Mouse (Mus musculus) liver, postnatal 0 days (tissue): Measurements from ENCODE around the gene Ankrd60. TPM values are rescaled to one million over a fixed set of nuclear protein-coding genes. Genes with fewer than 3 reads are reported as not detected.

ENCODE experiments used
- ATAC-seq: fragments of 200-750 bp; cut with Nextera tagmentation; 2 replicates; pipeline ENCODE4 v1.8.0; 2017; ENCODE audit warnings: mild to moderate bottlenecking, moderate library complexity
- DNase-seq: peaks from one replicate; pipeline ENCODE4 v3.0.0-alpha.2; 2016
- H3K27ac ChIP-seq: fragments of 300-500 bp; sonication (generic); 2 replicates; pipeline ENCODE4 v1.5.1; 2014; ENCODE audit warnings: antibody characterized with exemption, moderate library complexity, mild to moderate bottlenecking, low read depth
- H3K27me3 ChIP-seq: fragments of 300-500 bp; sonication (generic); 2 replicates; pipeline ENCODE4 v1.6.1; 2014; ENCODE audit warnings: low read length, control low read depth, mixed read lengths; ENCODE audit not compliant: insufficient read depth
- H3K36me3 ChIP-seq: fragments of 300-500 bp; sonication (generic); replicated peaks from 2 replicates; pipeline ENCODE4 v1.6.1; 2014; ENCODE audit warnings: mild to moderate bottlenecking, control low read depth, low read length, moderate library complexity, mixed read lengths; ENCODE audit not compliant: insufficient read depth
- H3K4me1 ChIP-seq: fragments of 300-500 bp; sonication (generic); 2 replicates; pipeline ENCODE4 v1.6.1; 2014; ENCODE audit warnings: antibody characterized with exemption, mild to moderate bottlenecking, control low read depth; ENCODE audit not compliant: insufficient read depth
- H3K4me2 ChIP-seq: fragments of 300-500 bp; sonication (generic); 2 replicates; pipeline ENCODE4 v1.6.1; 2014; ENCODE audit warnings: low read depth, mild to moderate bottlenecking, low read length, moderate library complexity, mixed read lengths
- H3K4me3 ChIP-seq: fragments of 300-500 bp; sonication (generic); 2 replicates; pipeline ENCODE4 v1.5.1; 2014; ENCODE audit warnings: low read depth, low read length
- H3K9ac ChIP-seq: fragments of 300-500 bp; sonication (generic); replicated peaks from 2 replicates; pipeline ENCODE4 v1.6.1; 2014; ENCODE audit warnings: mild to moderate bottlenecking, moderate library complexity
- H3K9me3 ChIP-seq: fragments of 300-500 bp; sonication (generic); 2 replicates; pipeline ENCODE4 v1.6.1; 2016; ENCODE audit warnings: mild to moderate bottlenecking, control low read depth, low read length, mixed read lengths
- CTCF ChIP-seq: sonication (generic); IDR thresholded peaks from 2 replicates; pipeline ENCODE4 v1.5.1; 2016; ENCODE audit warnings: antibody characterized with exemption, low read depth
- EP300 ChIP-seq: IDR thresholded peaks from 2 replicates; pipeline ENCODE4 v1.6.1; 2016; ENCODE audit warnings: antibody characterized with exemption, low read depth, mild to moderate bottlenecking
- WGBS: fragments of 180-500 bp; shearing (Covaris S2); extraction: QIAGEN DNeasy Blood & Tissue Kit; methylation state at CpG from one replicate; pipeline ENCODE4 v1.1.7; 2014; ENCODE audit not compliant: insufficient replicate concordance; 5-methylcytosine and 5-hydroxymethylcytosine counted together
- polyA plus RNA-seq: library from polyadenylated mRNA; unstranded; fragments of >200 nt; fragmentation: Nextera tagmentation; extraction: Ambion mirVana; gene quantifications from 2 replicates; pipeline ENCODE4 v1.2.1, GENCODE M21; 2015

Ankrd60 gene
- polyA plus RNA-seq, 1 experiment from 2014 or later, result not detected

GRCm38 (mm10) chr2:173549236-173549635, 28.9 kb downstream of the Ankrd60 start:
- 83% methylated on average over 10 of the region's 10 CpGs for WGBS
- ATAC-seq, result no peak
- H3K4me1 ChIP-seq, result no peaks in the 10 kb centered on the region
- no peak for TF ChIP-seq EP300
- no peak overlapping the region for H3K4me3 ChIP-seq
- 0 out of 2 replicates have a peak, but pooled peaks cover 2% of the 10 kb centered on the region for H3K27me3 ChIP-seq
- H3K27ac ChIP-seq, result no peak overlapping the region
- no peaks in the 10 kb centered on the region for H3K9me3 ChIP-seq
- H3K9ac ChIP-seq, result no peak overlapping the region
- no peak for DNase-seq
- no peaks in the 10 kb centered on the region for H3K36me3 ChIP-seq
- H3K4me2 ChIP-seq, result no peak overlapping the region

GRCm38 (mm10) chr2:173545992-173546703, 32.0 kb downstream of the Ankrd60 start:
- no peaks in the 10 kb centered on the region for H3K36me3 ChIP-seq
- H3K4me2 ChIP-seq, result no peak overlapping the region
- peak; percentile 66 for ATAC-seq
- no peaks in the 10 kb centered on the region for H3K4me1 ChIP-seq
- no peaks in the 10 kb centered on the region for H3K27me3 ChIP-seq
- 41% methylated on average over 15 of the region's 15 CpGs for WGBS
- no peak overlapping the region for H3K4me3 ChIP-seq
- no peaks in the 10 kb centered on the region for H3K9me3 ChIP-seq
- no peak for TF ChIP-seq EP300
- peak; percentile 91 for TF ChIP-seq CTCF
- H3K27ac ChIP-seq, result no peak overlapping the region
- peak; percentile 84 for DNase-seq
- H3K9ac ChIP-seq, result no peak overlapping the region

GRCm38 (mm10) chr2:173542716-173543115, 35.4 kb downstream of the Ankrd60 start:
- DNase-seq (no peak), ATAC-seq (no peak)
- Histone ChIP-seq H3K27ac (no peak overlapping the region), H3K36me3 (no peaks in the 10 kb centered on the region), H3K4me2 (no peak overlapping the region), H3K9ac (no peak overlapping the region), H3K27me3 (no peaks in the 10 kb centered on the region), H3K4me1 (no peaks in the 10 kb centered on the region), H3K9me3 (no peaks in the 10 kb centered on the region), H3K4me3 (no peak overlapping the region)
- 77% methylated on average over 4 of the region's 4 CpGs for WGBS
- TF ChIP-seq EP300 (no peak), CTCF (no peak)

DNA sequence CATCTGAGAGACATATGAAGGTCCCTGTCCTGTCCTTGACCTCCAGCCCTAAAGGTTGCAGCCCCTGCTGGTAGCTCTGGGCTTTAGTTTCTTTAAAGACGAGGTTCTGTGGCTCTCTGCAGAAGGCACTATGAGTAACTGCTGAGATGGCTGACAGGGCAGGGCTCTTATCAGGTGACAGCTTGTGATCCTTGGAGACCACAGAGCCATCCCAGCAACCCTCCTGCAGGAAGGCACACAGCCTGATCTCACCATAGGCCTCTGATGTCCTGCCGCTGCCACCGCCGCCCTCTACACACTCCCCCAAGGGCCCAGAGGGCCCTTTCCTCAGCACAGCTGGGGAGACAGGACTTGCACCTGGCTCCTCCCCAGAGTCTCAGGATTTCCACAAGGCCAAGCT, 36.4 kb downstream of the Ankrd60 start:
- H3K4me1 ChIP-seq, result no peaks in the 10 kb centered on the region
- H3K36me3 ChIP-seq, result no peaks in the 10 kb centered on the region
- no peak overlapping the region for H3K4me3 ChIP-seq
- no peaks in the 10 kb centered on the region for H3K9me3 ChIP-seq
- DNase-seq (no peak), ATAC-seq (no peak)
- H3K27me3 ChIP-seq, result no peaks in the 10 kb centered on the region
- H3K9ac ChIP-seq, result no peak overlapping the region
- no peak overlapping the region for H3K27ac ChIP-seq
- WGBS, result 38% methylated on average over 4 of the region's 4 CpGs
- H3K4me2 ChIP-seq, result no peak overlapping the region
- TF ChIP-seq CTCF (no peak), EP300 (no peak)

- no peak overlapping the region for H3K4me2 ChIP-seq
- no peak for ATAC-seq
- no peak overlapping the region for H3K4me3 ChIP-seq
- no peaks in the 10 kb centered on the region for H3K9me3 ChIP-seq
- H3K4me1 ChIP-seq, result no peaks in the 10 kb centered on the region
- H3K27ac ChIP-seq, result no peak overlapping the region
- H3K36me3 ChIP-seq, result no peaks in the 10 kb centered on the region
- no peaks in the 10 kb centered on the region for H3K27me3 ChIP-seq
- no peak for DNase-seq
- TF ChIP-seq CTCF (no peak), EP300 (no peak)
- no peak overlapping the region for H3K9ac ChIP-seq
- WGBS, result 75% methylated on average over 15 of the region's 15 CpGs
Observed at GRCm38 (mm10) chr2:173539781-173540180, 38.4 kb downstream of the Ankrd60 start.

DNA sequence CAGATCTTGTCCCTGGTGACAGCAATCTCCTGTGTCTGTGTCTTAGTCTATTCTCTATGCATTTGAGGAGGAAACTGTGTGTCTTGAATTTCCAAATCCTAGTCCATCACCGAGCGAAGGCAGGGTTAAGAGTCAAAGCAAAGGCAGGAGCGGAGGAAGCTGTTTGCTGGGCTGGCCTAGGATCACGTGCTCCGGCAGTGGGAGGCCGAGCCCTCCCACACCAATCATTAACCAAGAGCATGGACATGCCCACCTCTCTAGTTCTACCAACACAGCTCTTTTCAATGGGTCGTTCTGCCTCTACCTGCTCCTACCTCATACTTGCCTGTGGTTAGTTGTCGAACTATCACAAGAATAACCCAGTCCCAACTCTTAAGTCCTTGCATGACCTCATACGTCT, 42.3 kb downstream of the Ankrd60 start:
- ATAC-seq (peak; percentile 65; the same call in 1 of the 2 replicates), DNase-seq (no peak)
- H3K4me2 ChIP-seq, result 0 out of 2 replicates have a peak overlapping the region, but pooled peaks have one; percentile 30
- no peak overlapping the region for H3K9ac ChIP-seq
- H3K36me3 ChIP-seq, result no peaks in the 10 kb centered on the region
- no peak overlapping the region for H3K27ac ChIP-seq
- 65% methylated on average over 9 of the region's 9 CpGs for WGBS
- no peaks in the 10 kb centered on the region for H3K27me3 ChIP-seq
- no peak overlapping the region for H3K4me3 ChIP-seq
- H3K9me3 ChIP-seq, result no peaks in the 10 kb centered on the region
- H3K4me1 ChIP-seq, result no peaks in the 10 kb centered on the region
- TF ChIP-seq EP300, result no peak
- no peak for TF ChIP-seq CTCF
